Mouse (Mus musculus) spleen, postnatal 4 days (tissue): Measurements from ENCODE around the gene Bex3.
"Not testable (repeated sequence)": the region's sequence is repeated elsewhere in the genome, so short reads cannot be mapped to it uniquely, and the experiment has no call there.

ENCODE experiments used
- DNase-seq, 2 experiments: peaks; one replicate each; pipeline ENCODE4 v3.0.0; 2022; ENCODE audit warnings: low spot score in 2 of 2

Gene Bex3

DNA sequence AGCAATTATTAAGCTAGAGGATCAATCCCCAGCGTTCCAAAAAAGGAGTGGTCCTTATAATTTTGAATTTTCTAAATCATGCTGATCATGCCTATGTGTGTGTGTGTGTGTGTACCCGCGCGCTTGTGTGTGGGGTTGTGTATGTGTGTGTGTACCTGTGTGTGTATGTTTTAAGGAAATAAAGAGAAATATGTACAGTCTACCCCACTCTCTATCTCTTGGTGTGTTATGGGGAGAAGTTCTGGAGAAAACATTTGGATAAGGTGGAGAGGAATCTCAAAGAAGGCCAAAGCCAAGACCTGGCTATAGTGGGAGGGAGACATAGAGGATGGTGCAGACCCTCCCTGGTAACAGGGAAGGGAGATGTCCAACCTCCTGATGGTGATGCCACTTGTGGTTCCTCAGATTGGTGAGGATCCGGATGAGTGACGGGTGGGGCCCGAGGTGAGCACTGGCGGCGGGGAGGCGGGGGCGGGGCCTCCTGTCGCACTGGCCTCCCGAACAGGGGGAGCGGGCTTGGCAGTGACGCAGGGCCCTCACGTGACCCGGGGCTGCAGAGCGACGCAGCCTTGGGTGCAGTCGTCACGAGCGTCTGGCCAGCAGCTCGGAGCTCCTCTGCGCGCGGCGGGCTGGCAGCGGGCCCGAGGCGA lies at the start of gene Bex3:
Gene Bex3 (plus strand): TSS at position 511 of the 650 bp plus-strand sequence.
- DNase-seq: peak in 1 of 2 experiments; percentile 40

DNA sequence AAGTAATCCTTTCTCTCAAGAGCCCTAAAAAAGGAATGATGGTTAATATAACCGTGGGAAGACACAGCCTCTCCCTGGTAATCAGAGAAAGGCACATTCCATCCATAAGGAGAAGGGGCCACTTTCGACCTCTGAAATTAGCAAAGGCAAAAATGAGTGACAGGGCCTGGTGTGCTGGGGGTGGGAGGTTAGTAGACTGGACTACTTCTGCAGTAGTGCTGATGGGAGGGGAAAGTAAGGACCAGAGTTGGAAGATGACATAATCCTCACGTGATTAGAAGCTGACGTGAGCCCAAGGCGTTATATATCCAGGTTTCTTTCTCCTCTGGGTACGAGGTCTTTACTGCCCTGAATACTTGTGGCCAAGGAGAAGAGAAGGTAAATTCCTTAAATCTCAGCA lies 46.3 kb upstream of the Bex3 start:
- no peak for DNase-seq

DNA sequence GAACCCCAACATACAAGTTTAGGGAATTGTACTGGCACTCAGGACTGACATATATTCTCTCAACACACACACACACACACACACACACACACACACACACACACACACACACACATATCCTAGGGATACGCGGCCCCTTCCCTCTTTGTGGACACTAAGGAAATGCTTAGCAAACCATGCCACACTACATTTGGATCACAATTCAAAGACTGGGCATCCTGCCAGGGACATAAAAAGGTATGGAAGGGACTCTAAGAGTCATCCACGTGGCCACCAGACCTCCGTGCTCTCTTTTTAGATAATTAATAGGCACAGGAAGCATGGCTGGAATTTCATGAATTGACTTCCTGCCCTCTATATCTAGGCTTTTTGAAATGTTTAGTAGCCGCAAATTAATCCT lies 42.3 kb upstream of the Bex3 start:
- DNase-seq: no peak

DNA sequence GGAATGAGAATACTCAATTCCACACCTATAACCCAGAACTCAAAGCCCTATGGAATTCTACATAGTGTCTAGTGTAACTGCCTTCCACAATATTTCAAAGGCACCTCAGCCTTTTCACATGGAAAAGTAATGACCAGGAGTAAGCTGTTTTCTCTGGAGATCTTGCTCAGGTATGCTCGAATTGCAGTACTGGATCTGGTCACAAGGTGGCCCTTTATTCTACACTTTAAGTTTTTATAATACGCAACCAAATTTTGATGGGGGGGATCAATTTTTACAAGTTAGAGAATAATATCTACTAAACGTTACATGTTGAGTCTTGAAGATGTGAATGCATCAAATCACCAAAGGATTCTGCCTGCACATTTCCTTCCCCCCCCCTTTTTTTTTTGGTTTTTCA lies 31.9 kb upstream of the Bex3 start:
- DNase-seq: no peak

DNA sequence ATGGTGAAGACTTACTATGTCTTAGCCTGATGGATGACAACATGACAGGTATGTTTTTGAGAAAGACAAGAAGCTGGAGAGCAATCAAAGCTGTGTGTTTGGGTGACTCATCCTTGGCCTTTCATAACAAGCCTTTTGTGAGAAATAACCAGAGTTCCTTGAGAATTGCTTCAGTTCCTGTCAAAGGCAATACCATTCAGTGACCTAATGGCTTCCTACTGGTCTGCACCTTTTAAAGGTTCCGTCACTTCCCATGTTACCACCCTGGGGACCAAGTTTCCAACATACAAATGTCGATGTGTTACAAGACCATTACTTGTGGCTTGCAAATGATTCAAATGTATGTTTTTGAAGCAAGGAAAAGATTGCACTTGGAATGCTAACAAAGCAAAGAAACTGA lies 26.9 kb upstream of the Bex3 start:
- no peak for DNase-seq

DNA sequence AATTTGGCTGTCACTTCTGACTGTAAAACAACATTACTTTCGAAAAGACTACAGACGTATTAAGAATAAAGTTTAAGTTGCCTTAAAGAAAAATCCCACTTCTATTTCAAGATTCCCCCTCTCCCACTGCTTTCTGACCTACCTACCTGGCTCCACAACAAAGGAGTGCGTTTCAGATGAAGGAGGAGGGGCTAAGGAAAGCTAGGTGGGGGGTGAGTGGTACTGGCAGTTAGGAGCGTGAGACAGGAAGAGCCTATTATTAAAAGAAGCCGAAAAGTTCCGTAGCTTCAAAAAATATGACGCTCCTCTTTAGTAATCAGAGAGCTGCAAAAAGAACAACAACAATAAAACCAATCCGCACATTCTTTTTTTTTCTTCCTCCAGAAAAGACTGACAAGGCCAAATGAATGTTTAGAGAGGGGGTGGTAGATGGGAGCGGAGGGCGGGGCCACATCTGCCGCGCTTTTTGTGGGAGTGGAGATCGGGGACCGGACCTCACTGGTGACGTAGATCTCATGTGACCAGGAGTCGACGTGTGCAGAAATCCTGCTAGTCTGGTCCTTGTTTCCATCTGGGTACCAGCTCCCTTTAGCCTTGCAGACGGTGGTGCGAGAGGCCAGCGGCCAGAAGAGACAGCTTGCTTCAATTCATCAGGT lies 25.4 kb upstream of the Bex3 start, which contains the start of gene Tceal9:
Gene Tceal9 (plus strand): TSS at position 506 of the 656 bp plus-strand sequence.
- peak; percentile 71 to 76 for DNase-seq

DNA sequence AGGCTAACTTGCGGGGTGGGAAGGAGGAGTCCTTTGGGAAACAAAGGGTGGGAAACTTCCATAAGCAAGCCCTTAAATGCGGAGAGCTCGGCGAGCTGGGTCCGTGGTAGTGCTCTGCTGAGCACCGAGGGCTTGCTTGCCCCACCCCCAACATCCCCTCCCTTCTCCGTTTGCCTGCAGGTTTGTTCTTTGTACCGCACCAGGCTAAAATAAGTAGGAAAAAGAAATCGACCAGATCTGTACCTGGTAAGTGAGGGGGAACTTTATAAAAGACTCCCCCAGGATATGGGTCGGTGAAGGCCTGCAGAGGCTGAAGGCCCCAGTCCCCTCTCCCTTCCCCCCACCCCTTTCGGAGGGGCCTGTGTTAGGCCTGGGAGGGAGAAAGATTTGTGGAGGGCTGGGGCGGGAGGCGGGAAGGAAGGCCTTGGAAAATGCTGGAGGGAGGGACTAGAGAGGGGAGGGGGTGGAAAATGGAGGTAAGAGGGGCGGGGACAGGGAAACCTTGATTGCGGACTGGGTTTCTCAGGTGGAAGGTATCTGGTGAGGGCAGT lies 24.5 kb upstream of the Bex3 start:
- DNase-seq: peak in 1 of 2 experiments; percentile 12

DNA sequence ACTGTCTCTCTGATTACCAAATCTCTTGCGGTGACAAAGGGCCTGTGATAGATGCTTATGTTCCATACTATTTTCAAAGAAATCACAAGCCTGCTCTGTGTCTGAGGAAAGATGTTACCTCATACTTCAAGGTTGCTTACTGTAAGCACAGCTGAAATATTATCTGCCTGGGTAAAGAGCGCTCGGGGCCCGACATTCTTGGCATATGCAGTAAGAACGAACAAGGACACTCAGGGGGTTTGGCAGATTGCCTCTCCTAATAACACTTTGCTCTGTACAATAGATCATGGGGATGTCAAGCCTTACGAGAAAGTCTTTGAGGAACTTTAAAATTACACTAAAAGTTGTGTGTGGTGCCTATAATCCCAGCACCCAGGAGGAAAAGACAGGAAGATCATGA lies 21.2 kb upstream of the Bex3 start:
- no peak for DNase-seq

DNA sequence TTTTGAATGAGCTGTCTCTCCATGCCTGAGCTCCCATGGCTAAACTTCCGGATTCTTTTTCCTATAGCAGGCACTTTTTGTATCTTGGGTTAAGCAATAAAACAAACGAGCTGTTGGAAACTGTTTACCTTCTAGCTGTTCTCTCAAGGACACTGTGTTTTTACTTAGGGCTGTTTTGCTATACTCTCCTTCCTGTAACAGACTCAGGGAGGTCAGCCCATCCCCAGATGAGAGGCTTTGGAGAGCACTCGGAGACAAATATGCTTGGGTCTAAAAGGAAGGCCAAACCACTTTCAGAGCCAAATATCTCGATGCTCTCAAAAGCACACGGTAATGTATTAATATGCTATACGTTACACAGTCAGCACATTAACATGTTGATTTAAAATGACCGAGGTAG lies 20.4 kb upstream of the Bex3 start:
- DNase-seq: no peak

DNA sequence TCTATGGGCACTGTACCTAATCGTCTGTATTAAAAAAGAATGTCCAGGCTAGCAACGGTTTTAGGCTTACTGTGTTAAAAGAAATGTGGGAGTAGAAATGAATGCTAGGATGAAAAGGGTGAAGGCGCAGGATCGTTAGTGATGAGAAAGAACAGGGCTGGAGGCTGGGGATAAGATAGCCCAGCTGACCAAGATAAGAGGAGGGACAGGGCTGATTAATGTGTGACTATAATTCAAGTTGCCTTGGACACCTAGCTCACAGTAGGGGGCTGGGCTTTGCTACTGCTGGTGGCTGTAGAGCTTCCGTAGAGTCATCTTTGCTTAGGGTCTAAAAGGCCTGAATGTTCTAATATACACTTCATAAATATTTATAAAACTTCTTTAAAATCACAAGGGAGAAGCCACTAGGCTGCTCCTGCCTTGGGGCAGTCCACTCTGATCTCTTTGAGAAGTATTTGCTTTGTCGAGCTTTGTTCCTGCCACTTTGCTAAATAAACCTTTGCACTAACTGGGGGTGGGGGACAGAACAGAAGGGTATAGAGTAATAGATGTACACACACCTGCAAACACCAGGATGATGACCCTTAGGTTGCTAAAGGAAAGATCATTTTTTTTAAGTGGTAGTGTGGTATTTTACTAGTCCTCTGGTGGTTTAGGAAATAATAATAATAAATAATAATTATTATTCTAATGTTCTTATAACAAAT lies 17.9 kb upstream of the Bex3 start:
- DNase-seq: no peak

DNA sequence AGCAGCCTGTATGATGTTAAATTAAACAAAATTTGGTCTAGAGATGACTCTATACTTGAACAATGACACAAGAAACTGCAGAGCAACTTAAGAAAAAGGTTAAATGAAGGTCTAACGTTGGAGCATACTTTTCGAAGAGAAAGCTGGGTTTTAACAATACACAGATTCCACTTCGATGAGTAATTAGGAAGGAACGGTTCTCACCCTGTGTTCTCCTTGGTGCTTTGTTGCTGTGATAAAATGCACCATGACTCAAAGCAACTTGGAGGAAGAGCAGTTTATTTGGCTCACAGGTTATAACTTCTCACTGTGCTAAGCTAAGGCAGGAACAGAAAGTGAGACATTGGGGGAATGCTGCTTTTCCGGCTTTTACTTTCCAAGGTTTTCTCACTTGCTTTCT lies 2.3 kb upstream of the Bex3 start:
- DNase-seq: no peak

DNA sequence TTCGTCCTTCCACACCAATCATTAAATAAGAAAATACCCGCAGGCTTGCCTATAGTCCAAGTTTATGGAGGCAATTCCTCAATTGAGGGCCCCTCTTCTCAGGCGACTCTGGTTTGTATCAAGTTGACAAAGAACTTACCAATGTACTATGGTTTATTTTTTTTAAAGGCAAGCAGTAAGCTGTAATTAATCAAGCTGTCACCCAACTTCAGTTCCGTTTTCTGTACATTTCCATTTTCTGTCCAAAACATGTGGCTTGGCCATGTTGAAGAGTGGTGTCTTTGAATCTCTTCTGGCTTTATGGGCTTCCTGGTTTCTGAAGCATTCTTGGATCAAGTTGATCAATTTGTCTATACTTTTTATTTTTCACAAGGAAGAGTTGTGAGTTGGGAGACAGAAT lies 1.9 kb upstream of the Bex3 start:
- DNase-seq: no peak

DNA sequence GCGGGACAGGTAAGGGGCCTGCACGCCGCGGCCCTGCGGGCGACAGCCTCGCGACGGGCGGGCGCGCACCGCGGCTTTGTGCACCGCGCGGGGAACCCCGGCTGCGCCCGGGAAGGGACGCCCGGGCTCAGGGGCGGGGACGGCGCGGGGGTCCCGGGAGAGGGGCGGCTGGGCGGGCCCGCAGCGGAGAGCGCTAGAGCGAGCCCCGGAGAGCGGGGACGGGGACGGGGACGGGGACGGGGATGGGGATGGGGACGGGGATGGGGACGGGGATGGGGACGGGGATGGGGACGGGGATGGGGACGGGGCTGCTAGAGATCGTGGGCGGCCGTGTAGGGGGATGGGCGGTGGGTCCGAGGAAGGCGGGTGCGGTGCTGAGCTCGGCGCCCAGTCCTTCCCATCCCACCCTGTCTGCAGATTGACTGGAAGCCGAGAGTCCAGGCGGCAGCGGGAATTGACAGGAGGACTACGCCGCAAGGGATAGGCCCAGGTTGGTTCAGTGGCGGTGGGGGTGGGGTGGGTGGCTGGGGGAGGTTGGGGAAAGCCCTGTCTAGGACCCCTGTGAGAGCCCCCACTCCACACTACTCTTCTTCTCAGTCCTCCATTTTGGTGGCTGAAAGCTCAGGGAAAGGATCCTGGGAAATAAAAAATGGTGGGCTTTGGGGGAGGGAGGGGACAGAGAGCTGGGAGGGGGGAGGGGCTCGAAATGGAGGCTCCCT lies 499 bp downstream of the Bex3 start:
- DNase-seq: not testable (repeated sequence)

DNA sequence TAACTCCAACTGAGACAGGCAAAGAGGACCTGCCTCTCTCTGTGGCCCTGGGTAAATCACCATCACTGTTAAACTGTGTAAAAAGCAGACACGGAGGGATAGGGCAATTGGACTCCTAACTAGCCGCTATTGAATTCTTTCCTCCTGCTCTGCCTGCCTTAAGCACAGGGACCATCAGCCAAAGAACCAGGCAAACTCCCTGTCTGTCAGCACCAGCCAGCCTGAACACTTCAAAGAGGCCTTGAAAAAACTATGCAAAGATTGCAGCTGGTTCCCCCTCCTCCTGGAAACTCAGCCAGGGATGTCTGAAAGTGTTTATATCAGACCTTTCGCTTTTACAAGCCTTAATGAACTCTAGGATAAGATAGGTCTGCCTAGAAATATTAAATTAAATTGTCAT lies 4.5 kb downstream of the Bex3 start:
- DNase-seq: no peak

DNA sequence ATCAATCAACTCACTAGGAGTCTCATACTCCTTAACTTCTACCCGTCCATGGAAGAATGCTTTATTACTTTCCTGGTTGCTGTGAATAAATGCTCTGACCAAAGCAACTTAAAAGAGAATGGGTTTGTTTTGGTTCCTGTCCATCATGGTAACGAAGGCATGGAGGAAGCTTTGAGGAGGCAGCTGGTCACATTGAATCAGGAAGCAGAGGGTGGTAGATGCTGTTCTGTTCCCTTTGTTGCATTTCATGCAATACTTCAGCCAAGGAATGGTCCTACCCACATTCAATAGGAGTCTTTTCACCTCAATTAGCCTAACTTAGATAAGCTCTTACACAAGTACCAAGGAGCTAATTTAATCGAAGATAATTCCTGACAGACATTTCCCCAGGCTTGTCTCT lies 5.3 kb downstream of the Bex3 start:
- DNase-seq: no peak

DNA sequence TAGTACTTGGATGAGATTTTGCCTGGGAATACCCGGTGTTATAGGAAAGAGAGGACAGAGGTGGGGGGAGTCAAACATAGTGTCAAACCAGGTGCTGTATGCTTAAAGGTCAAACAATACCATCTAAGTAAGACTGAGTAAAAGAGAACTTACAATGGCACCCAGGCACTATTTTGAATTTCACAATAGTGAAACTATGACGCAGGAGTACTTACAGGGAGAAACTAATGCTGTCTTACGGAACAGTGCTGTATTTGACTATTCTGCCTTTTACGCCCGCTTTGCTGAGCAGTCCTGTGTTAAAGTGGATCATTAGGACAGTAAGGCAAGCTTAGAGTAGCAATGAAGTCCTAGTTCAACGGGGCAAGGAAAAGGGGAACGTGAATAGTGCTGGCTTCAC lies 7.5 kb downstream of the Bex3 start:
- DNase-seq: no peak

DNA sequence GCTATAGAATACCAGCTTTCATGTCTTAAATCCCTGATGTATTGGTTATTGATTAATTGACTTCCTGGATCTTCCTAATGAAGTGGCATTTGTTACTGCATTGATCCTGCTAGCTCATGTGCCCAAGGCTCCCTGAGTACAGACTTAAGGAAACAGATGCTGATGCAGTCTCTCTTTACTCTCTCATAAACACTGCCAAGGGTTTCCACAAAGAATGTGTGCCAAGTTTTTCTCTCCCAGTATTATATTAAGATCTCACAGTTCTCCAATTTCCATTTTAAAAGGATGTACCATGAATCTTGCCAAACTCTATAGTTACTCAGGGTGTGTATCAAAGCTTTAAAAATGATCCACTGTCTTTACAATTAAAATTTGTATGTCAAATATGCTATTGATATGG lies 8.3 kb downstream of the Bex3 start:
- no peak for DNase-seq

DNA sequence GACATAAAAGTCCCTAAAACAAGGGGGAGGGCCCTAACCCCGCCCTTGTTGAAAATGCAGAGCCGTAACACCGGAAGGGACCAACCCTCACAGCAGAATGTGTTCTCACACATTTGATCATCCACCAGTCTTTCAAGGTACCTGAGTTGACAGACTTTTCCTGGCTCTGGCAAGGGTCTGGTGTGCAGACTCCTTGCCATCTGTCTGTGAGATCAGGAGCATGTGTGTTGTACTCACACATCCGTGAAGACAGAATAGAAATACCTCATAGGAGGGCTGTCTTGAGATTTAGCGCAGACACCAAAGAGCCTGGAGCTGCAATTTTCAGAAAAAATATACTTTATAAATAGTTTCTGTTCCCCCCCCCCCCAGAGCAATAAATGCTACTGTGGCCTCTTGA lies 9.4 kb downstream of the Bex3 start:
- no peak for DNase-seq

DNA sequence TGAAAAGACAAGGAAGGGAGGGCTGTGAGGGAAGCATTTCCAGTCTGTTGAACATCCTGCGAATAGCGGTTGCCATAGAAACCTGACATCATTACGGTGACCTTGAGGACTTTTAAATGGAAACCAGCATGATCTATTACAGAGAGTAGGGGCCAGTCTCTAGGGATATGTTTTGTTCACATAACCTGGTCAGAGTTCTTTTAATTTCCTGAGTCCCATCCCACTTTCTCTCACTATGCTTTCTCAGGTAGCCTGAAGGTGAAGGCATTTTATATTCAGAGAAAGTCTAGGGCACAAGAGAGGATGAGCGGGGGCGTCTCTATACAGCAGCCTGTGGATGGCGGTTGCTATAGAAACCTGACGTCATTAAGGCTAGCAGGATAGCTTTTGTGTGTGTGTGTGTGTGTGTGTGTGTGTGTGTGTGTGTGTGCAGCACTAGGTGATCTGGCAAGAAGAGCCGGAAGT lies 20.8 kb downstream of the Bex3 start:
- no peak for DNase-seq

DNA sequence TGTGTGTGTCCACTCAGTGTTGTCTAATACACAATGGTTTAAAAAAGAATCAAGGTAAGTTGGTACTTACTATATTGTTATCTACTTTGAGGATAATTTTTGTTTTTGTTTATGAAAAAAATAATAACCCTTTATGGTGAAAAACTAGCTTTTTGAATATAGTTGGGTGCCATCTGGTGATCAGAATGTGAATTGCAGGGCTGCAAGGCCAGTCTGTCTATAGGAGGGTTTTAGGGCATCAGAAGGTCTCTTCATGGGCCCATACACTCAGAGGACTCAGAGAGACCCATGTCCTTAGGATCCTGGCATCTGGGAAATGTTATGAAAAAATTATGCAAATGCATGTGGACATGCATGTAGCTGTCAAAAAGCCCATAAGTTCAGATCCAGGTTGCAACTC lies 34.2 kb downstream of the Bex3 start:
- DNase-seq: no peak

DNA sequence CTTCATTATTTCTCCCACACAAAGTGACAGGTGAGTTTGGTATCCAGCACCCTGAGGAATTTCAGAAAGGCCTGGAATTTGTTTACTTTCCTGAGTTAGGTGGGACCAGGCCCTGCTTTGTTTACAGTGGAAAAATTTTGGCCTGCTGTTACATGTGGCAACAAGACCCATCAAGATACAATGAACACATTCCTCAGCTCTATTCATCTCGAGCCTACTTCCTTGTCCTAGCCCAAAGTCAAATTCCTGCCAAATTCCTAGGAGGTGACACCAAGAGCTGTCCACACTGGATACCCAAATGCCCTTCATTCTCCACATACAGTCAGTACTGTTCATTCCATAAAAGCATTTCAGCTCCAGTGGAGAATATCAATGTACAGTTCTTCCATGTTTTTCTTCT lies 36.1 kb downstream of the Bex3 start:
- no peak for DNase-seq

DNA sequence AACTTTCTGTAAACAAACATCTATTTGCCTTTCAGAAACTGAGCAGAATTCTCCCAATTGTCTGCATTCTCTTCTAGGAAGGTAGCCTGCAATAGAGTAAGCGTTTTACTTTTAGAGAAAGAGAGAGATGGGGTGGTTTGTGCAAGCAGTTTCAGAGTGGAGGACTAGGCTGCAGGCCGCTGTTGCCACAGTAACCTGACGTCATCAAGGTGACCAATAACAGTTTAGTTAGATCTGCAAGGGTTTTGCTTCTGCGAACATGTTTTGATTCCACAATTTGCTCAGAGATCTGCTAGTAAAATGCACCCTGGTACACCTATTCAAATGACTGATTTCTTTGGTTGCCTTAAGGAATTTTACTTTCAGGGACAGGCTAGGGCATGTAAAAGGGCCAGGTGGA lies 43.2 kb downstream of the Bex3 start:
- DNase-seq: no peak
